Mouse (Mus musculus) T-cell, adult 2 months (primary cell): ENCODE measurements around the gene Sntn.

Experiments used
- DNase-seq: peaks from one replicate; pipeline ENCODE4 v3.0.0; 2022; ENCODE audit warnings: low spot score

Gene Sntn

DNA sequence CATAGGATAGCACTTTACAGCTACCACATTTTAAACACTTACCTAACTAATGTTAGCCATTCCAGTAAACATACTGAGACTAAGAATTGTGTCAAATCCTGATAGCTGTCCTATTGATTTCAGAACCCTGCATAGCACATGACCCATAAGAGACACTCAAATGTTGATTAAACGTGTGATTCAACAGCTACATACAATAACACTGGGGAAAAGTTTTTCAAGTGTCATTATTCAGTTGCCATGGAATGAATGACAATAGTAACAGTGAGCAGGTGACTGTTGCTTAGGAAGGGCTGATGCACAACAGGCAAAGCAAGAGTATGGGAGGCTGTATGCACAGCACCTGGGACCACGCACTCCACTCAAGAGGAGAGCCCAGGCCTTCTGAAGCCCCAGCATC lies at the start of gene Sntn:
TSS of gene Sntn (plus strand) at position 301 of the 400 bp plus-strand sequence.
- DNase-seq: no peak

DNA sequence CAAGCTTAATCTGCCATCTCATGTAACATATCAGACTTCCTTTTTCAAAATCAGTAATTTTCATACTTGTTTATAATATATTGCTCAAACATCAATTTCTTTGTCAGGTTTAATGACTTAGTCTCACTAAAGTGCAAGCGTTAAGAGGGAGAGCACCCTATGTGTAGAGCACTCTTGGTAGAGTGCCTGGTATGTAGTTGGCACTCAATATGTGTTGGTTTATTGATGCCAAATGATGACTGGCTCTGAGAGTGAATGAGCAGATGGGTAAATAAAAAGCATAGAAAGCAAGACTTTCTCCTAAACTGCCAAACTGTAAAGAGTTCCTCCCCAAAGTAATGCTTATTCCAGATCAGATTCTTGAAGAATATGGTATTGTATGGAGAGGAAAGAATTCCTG lies 20.8 kb upstream of the Sntn start:
- DNase-seq: no peak

DNA sequence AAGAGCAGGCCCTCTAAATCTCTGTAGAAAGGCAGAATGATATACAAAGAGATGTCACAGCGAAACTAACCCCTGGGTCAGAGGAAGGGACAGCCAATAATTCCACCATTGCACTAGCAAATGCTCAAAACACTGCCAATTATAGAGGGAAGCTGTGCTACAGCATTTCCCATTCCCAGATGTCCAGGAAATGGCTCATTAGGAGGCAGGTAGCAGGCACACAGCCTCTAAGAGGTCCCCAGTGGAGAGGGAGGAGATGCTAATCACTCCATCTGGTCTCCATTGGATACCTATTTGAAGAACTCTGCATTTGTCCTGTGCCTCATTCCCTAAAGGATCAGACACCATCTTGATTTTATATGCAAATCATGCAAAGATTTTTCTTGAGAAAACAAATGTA lies 19.6 kb upstream of the Sntn start:
- DNase-seq: no peak

DNA sequence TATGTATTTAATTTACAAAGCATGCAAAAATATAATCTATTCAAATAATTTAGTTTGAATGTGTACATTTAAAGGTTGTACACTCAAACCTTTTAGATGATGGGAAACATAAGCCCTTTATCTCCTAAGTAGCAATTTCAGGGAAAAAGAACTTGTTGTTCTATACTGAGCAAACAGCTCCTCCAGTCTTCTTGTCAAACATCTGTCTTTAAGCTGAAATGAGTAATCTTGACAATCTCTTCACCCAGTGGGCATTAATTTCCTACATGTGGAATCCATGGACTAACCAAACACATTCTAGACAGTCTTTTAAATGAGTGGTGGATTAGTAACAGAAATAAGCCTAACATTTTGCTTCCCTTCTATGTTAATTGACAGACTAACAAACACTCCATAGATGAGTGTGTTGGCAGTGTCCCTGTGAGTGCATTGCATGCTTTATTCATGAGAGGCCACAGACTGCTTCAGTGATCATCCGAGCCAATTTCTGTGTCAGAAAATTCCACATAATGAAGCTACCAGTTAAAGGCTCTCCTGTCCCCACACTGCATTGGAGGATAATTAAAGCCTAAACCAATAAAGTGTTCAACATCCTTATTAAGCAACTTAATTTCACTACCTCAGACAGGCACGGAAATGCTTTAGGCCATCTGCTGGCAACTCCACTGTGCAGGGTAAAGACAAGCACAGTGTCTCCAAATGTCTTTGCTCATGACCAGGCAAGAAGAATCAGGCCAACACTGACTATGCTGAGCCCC lies 19.0 kb upstream of the Sntn start:
- DNase-seq: no peak

DNA sequence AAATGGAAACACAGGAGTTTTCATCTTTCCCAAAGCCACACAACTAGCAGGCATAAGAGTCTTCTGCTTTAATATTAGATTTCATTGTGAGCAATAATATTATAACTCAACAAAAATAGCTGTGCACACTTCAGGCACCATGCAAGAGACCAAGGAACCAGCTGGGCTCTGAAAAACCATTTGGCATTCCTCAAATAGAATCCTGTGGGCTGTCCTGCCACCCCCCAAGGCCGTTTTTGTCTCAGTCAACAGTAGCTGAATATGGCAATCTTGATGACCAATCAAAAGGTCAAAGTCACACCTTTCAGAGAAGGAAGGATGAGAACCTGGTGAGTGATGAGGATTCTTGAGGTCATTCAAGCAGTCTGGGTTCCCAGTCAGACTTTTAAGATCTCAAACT lies 16.0 kb downstream of the Sntn start:
- DNase-seq: no peak

DNA sequence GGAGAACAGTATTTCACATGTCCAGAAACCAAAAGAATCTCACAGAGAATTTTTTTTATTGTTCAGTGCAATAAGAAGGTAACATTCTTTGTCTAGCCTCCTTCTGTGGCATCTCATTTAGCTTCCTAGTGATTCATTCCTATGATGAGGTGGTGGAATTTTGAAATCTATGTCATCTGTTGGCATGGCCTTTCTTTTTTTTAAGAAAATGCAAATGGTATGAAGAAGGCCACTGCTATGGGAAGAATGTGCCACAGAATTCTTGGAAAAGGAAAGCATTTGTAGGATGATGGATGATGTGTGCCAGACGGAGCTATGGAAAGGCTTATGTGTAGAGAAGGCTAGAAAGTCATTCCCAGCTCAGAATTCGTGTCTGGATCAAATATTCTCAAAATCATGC lies 19.8 kb downstream of the Sntn start:
- no peak for DNase-seq

DNA sequence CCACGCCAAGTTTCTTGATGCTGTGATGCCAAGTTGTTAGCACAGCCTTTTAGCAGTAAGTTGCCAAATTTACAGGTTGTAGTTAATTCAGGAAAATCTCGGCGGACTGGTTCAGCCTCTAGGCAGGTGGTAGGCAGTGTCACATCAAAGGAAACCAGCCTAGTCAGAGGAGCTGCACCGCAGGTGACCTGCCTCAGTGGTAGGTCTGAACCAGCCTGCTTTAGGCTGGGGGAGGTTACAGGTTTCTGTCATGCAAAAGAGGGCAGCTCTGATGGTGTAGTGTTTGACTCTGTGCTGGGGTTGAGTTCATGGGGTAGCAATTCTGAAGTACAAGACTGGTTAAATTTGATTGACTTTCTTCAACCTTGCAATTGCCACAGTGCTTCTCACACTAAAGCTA lies 61.6 kb downstream of the Sntn start:
- DNase-seq: no peak
